Mouse (Mus musculus): ENCODE measurements around the gene Pigw.
A peak's percentile ranks its signal among the peaks of the same experiment; 100 is the strongest.

Pigw gene

DNA sequence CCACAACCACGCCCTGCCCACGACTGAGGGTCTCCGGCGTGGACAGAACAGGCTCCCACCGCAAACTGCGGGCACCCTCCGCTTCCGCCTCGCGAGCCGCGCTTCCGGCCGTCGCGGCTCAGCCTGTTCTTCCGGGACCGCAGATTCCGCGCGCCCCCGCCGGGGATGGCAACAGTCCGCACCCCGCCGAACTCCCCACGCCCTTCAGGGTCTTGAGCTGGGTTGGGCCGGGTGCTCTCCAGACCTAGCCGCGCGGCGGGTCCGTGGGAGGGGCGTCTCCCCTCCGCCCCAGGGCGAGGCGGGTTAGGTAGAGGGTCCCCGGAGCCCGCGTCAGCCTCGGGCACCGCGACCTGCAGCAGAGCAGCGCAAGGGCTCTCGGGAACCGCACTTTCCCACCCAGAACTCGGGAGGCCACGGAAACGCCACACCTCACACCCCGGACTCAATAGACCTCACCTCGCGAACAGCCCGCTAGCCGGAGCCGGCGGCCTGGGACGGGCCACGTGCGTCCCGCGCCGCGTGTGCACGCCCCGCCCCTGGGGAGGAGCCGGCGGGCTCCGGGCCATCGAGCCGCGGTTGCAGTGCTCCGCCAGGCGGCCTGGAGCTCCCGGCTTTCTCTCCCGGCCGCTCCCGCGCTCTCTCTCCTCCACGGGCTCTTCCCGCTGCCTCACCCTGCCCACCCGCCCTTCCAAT, at the start of gene Pigw, which contains the start of gene Myo19:
Pigw (minus strand) TSS at position 514 of the 693 bp plus-strand sequence.
Myo19 (plus strand) TSS at position 377 of the 693 bp plus-strand sequence.
- peak; percentile 80 for DNase-seq (ENCODE audit: low spot score)

DNA sequence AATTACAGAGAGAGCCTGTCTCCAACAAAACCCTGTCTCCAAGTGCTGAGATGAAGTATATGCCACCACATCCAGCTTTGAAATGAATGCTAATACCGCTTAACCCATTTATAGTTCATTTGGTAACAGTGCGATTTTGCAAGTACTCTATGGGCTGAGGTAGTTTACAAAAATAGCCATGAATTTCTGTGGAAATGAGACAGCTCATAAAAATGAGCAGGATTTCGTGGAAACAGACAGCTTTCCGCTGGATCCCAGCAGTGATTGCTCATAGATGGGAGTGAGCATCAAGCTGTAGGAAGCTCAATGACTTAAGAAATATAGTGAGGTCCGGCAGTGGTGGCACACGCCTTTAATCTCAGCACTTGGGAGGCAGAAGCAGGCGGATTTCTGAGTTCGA, 40.9 kb upstream of the Pigw start:
- DNase-seq (ENCODE audit: low spot score) = no peak

- DNase-seq (ENCODE audit: low spot score) = no peak
Measured at GRCm38 (mm10) chr11:84919951-84920350, 39.9 kb upstream of the Pigw start.

- no peak for DNase-seq (ENCODE audit: low spot score)
Measured at GRCm38 (mm10) chr11:84919276-84919675, 39.2 kb upstream of the Pigw start.

GRCm38 (mm10) chr11:84918425-84918824, 38.3 kb upstream of the Pigw start:
- peak; percentile 77 for DNase-seq (ENCODE audit: low spot score)

- DNase-seq (ENCODE audit: low spot score) = no peak
Measured at GRCm38 (mm10) chr11:84916703-84917300, 36.7 kb upstream of the Pigw start.

DNA sequence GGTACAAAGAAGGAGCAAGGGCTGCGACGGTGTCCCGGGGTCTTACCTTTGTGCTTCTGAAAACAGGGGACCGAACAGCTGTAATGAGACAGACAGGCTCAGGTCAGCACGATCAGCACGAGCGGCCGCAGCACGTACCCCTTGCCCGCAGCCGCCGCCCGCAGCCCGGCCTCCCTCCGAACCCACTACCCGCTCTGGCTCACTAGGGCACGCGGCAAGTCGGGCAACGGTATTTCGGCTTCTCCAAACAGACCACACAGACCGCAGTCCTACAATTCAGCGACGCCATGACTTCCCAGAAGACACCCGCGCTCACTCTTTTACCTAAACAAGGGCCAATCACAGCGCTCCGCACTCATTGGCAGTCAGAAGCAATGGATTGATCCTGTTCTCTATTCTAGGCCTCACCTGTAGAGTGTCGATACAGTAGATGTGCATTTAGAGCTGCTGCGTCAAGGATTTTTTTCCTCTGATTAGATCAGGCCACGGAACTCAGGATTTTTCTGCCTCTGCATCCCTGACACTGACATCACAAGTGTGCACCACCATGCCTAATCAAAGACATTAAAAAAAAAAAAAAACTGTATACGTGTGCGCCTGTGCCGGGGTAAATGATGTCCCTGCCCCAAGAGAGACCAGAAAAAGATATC, 36.1 kb upstream of the Pigw start, which contains the start of gene Znhit3:
Znhit3 (minus strand) TSS at position 314 of the 650 bp plus-strand sequence.
- DNase-seq (ENCODE audit: low spot score) = peak; percentile 81

DNA sequence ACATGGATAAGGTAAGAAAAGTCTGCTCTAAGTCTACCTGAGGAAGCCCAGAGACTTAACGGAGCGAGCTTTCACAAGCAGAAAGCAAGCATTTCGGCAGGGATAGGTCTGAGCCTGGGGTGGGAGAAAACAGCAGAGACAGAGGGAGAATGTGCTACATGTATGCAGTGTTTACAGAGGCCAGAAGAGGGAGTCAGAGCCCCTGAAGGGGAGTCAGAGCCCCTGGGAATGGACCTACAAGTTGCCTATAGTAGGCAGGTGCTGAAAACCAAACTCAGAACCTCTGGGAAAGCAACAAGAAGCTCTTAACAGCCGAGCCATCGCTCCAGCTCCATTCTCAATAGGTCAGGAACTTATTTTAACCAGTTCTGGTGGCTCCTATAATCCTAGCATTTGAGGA, 34.6 kb upstream of the Pigw start:
- DNase-seq (ENCODE audit: low spot score) = no peak

- DNase-seq (ENCODE audit: low spot score) = no peak
Measured at GRCm38 (mm10) chr11:84910411-84910810, 30.3 kb upstream of the Pigw start.

DNA sequence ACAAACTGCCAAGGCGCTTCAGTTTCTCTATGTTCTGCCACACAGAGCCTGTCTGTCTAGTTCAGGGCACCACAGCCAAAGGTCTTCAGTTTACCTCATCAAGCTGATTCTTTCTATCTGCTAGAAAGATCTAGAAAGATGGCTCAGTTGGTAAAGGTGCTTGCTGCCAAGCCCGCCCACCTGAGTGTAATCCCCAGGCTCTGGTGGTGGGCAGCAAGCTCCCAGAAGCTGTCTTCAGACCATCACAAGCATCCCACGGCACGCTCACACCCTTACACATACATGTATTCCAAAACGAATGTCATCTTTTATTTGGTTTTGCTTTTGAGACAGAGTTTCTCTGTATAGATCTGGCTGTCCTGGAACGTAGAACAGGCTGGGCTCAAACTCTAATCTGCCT, 28.4 kb upstream of the Pigw start:
- DNase-seq (ENCODE audit: low spot score) = no peak

DNA sequence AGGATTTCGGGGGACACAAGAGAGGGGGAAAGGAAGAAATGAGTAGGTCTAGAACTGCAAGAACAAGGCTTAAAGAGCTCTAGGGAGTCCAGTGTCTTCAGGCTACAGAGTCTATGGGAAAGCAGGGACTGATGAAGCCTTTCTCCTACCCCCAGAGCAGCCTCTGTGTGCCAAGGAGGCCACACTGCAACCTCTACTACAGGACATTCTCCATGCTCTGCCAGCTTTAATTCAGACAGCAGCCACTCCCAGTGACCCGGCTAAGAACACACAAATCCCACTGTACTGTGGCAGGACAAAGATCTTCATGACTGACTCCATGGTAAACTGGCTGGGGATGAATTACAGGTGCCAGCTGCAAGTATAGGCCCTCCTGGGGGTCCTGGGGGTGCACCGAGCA, 27.0 kb upstream of the Pigw start:
- DNase-seq (ENCODE audit: low spot score) = no peak

DNA sequence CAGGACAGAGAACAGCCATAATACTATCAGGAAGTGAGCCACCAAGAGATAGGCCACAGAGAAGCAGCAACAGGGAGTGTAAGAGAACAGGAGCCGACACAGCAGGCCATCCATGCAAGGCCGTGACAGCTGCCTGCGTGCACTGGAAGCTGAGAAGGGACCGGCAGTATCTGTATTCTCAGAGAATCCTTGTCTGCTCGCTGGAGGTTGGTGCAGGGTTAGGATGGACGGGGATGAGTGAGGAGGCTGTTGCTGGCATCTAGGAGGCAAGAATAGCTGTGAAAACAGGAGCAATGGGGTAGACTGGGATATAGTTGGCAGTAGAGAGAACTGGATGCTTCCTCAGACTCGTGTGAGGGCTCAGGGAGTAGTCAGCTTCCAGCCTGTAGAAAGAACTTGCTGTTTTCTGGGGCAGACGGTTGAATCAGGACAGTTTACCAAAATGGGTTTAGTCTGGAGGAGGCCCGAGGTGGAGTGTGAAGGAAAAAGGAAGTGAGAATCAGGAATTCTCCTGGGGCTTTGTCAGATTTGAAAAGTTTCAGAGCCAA, 24.6 kb upstream of the Pigw start:
- DNase-seq (ENCODE audit: low spot score) = no peak

DNA sequence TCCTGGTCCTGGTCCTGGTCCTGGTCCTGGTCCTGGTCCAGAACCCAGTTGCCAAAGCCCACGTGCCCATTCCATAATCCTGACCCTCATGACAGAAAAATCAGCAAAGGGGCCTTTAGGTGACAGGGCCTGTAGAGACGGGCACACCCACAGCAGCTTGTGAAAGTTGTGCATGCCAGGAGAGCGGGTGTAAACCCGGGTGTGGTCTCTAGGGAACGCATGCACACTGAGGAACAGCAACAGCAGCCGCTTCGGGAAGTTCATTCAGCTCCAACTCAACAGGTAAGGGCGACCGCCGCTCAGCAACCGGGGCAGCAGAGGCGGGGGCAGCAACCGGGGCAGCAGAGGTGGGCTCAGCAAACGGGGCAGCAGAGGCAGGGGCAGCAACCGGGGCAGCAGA, 13.0 kb upstream of the Pigw start:
- DNase-seq (ENCODE audit: low spot score) = no peak

DNA sequence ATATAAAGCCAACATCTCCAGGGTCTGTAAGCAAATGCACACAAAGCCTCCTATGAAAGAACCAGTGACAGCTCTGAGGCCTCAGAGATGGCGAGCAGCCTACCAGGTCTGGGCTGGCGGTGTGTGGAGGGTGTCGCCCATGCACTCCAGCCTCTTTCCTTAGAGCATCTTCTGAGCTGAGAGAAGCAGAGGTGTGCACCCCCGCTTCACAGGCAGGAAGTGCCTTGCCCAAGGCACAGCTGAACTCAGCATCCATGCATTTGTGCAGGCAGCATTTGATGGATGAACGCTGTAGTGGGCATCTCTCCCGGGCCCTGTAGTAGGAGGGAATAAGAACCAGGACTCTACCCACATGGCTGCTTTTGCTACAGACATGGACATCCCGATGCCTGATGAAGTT, 11.6 kb upstream of the Pigw start:
- no peak for DNase-seq (ENCODE audit: low spot score)

DNA sequence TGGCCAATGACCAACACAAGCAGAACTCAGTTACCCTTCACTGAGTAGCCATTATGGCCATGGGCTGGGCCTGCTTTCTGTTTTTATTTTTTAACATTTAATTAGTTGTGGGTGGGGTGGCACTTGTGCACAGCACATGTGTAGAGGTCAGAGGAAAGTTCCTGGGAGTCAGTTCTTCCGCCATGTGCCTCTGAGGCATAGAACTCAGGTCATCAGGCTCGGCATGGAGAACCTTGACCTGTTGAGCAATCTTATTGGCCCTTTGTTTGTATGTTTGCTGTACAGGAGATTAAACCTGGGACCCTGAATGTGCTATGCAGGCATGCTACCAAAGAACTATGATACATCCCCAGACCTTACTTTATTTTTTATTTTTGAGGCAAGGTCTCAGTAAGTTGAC, 9.4 kb upstream of the Pigw start:
- peak; percentile 55 for DNase-seq (ENCODE audit: low spot score)

GRCm38 (mm10) chr11:84888025-84888424, 7.9 kb upstream of the Pigw start:
- no peak for DNase-seq (ENCODE audit: low spot score)

GRCm38 (mm10) chr11:84886767-84887511, 6.9 kb upstream of the Pigw start:
- no peak for DNase-seq (ENCODE audit: low spot score)

DNA sequence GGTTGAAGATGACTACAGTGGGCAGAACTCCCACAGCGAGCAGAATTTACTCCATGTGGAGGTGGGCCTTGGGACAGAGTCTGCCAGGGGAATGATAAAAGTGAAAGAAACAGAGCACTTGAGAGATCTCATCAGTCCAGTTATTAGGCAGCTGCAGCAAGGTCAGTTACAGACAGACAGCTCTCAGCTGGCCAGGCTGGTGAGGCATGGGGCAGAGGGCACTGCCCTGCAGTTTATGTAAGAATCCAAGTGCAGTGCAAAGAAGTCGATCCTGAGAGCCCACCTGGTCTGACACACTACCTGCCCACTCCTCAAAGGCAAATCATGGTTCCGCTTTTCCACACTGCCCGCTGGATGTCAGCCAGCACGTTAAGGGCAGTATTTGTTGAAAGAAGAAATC, 6.2 kb upstream of the Pigw start:
- no peak for DNase-seq (ENCODE audit: low spot score)

- DNase-seq (ENCODE audit: low spot score) = no peak
Measured at GRCm38 (mm10) chr11:84885238-84885637, 5.2 kb upstream of the Pigw start.

DNA sequence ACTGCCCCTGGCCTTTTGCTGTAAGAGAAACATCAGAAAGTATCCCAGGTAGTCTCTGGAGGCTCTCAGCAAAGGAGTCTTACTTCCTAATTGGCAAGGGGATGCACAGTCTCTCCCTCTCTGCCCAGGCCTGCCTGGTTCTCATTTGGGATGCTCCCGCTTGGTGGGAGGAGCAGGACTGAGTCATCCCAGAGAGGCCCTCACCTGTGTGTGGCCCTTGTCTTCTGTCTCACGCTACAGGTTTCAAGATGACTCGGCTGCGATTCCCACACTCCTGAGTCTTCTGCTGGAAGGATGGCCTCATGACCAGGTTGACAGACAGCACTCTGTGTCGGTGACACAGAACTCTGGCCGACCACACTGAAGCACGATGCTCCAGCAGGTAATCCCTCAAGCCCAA, 2.3 kb upstream of the Pigw start:
- no peak for DNase-seq (ENCODE audit: low spot score)

- no peak for DNase-seq (ENCODE audit: low spot score)
Measured at GRCm38 (mm10) chr11:84880971-84881370, 886 bp upstream of the Pigw start.

- DNase-seq (ENCODE audit: low spot score) = no peak
Measured at GRCm38 (mm10) chr11:84880465-84880961, 428 bp upstream of the Pigw start.
